Mouse (Mus musculus) intestine, embryonic 15.5 days (tissue): ENCODE measurements around the gene Stx12. TPM values are rescaled to one million over a fixed set of nuclear protein-coding genes. Genes with fewer than 3 reads are reported as not detected.
A peak's percentile ranks its signal among the peaks of the same experiment; 100 is the strongest.
"Not testable (repeated sequence)": the region's sequence is repeated elsewhere in the genome, so short reads cannot be mapped to it uniquely, and the experiment has no call there.

Source experiments
- ATAC-seq: fragments of 200-750 bp; cut with Nextera tagmentation; 2 replicates; pipeline ENCODE4 v1.8.0; 2017; ENCODE audit warnings: moderate TSS enrichment, moderate library complexity
- H3K27ac ChIP-seq: fragments of 300-500 bp; sonication (generic); 2 replicates; pipeline ENCODE4 v1.5.1; 2015; ENCODE audit warnings: mild to moderate bottlenecking, inconsistent platforms
- H3K27me3 ChIP-seq: fragments of 300-500 bp; sonication (generic); replicated peaks from 2 replicates; pipeline ENCODE4 v1.6.1; 2015; ENCODE audit warnings: inconsistent platforms
- H3K36me3 ChIP-seq: fragments of 300-500 bp; sonication (generic); 2 replicates; pipeline ENCODE4 v1.6.1; 2015; ENCODE audit warnings: inconsistent platforms
- H3K4me1 ChIP-seq: fragments of 300-500 bp; sonication (generic); replicated peaks from 2 replicates; pipeline ENCODE4 v1.6.1; 2015; ENCODE audit warnings: inconsistent platforms
- H3K4me2 ChIP-seq: fragments of 300-500 bp; sonication (generic); replicated peaks from 2 replicates; pipeline ENCODE4 v1.6.1; 2015; ENCODE audit warnings: mild to moderate bottlenecking, inconsistent platforms
- H3K4me3 ChIP-seq: fragments of 300-500 bp; sonication (generic); replicated peaks from 2 replicates; pipeline ENCODE4 v1.5.1; 2015; ENCODE audit warnings: inconsistent platforms
- H3K9ac ChIP-seq: fragments of 300-500 bp; sonication (generic); 2 replicates; pipeline ENCODE4 v1.6.1; 2015; ENCODE audit warnings: inconsistent platforms
- H3K9me3 ChIP-seq: fragments of 300-500 bp; sonication (generic); 2 replicates; pipeline ENCODE4 v1.6.1; 2016; ENCODE audit warnings: inconsistent platforms
- WGBS: fragments of 180-500 bp; shearing (Covaris S2); methylation state at CpG from one replicate; pipeline ENCODE4 v1.1.7; 2015; 5-methylcytosine and 5-hydroxymethylcytosine counted together
- polyA plus RNA-seq: library from polyadenylated mRNA; unstranded; fragments of >200 nt; fragmentation: Nextera tagmentation; extraction: Ambion mirVana; gene quantifications from 2 replicates; pipeline ENCODE4 v1.2.1, GENCODE M21; 2015

Stx12 gene
- polyA plus RNA-seq: 54.2 and 57.7 TPM in 2 replicates

- Histone ChIP-seq H3K4me2 (peak within 1 kb of the TSS; percentile 85), H3K4me1 (peaks cover 19% of the 10 kb centered on the region), H3K27ac (peak within 1 kb of the TSS; percentile 81), H3K9ac (peak within 1 kb of the TSS; percentile 84), H3K27me3 (no peaks in the 10 kb centered on the region), H3K36me3 (peaks cover 5% of the 10 kb centered on the region; the same call in 1 of the 2 replicates), H3K4me3 (peak within 1 kb of the TSS; percentile 75), H3K9me3 (no peaks in the 10 kb centered on the region)
- ATAC-seq: peak; percentile 97
- under 1% methylated on average over 72 of the region's 72 CpGs for WGBS
These were observed at the start of gene Stx12 for GRCm38 (mm10) chr4:132884064-132884843. Stx12 (minus strand) TSS chr4:132884509.

- WGBS: 80% methylated on average over 4 of the region's 4 CpGs
- Histone ChIP-seq H3K4me2 (no peak overlapping the region), H3K4me3 (no peak overlapping the region), H3K9ac (no peak overlapping the region), H3K9me3 (no peaks in the 10 kb centered on the region), H3K27me3 (no peaks in the 10 kb centered on the region; the same call in 1 of the 2 replicates), H3K27ac (no peak overlapping the region), H3K4me1 (0 out of 2 replicates have a peak, but pooled peaks cover 5% of the 10 kb centered on the region), H3K36me3 (no peaks in the 10 kb centered on the region)
- ATAC-seq: no peak
These were observed 48.6 kb upstream of the Stx12 start for GRCm38 (mm10) chr4:132932752-132933404.

DNA sequence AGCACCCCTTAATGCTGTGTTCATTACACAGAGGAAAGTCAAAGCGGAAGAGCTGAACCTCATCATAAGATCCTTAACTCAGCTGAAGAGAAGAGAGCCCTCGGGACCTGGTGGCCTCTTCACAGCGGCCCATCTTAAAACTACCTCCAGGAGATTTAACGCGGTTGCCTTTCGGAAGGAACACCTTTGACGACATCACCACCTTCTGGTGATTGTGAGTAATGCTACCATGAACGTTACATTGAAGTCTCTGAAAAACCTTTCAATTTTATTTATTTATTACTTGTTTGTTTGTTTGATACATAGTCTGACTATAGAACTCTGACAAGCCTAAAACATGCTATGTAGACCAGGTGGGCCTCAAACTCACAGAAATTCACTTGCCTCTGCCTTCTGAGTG lies 46.5 kb upstream of the Stx12 start:
- no peaks in the 10 kb centered on the region for H3K9me3 ChIP-seq
- no peak overlapping the region for H3K4me3 ChIP-seq
- WGBS: 9% methylated on average over 8 of the region's 8 CpGs
- 0 out of 2 replicates have a peak, but pooled peaks cover 5% of the 10 kb centered on the region for H3K4me1 ChIP-seq
- no peaks in the 10 kb centered on the region for H3K36me3 ChIP-seq
- ATAC-seq: no peak
- H3K27ac ChIP-seq: no peak overlapping the region
- no peaks in the 10 kb centered on the region; the same call in 1 of the 2 replicates for H3K27me3 ChIP-seq
- H3K9ac ChIP-seq: no peak overlapping the region
- no peak overlapping the region for H3K4me2 ChIP-seq

DNA sequence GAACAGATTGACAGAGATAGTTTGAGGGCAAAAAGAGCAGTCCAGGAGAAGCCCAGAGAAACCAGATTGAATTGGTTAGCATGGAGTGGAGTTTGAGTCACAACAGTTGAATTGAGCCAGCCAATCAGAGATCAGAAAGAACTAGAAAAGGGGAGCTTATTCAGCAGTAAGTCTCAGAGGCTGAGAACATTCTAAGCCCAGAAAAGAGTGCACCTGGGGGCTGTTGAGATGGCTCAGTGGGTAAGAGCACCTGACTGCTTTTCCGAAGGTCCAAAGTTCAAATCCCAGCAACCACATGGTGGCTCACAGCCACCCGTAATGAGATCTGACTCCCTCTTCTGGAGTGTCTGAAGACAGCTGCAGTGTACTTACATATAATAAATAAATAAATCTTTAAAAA lies 42.2 kb upstream of the Stx12 start:
- not testable (repeated sequence) for H3K4me2 ChIP-seq, H3K27ac ChIP-seq, H3K4me3 ChIP-seq, H3K9ac ChIP-seq, ATAC-seq, H3K36me3 ChIP-seq, H3K9me3 ChIP-seq, H3K27me3 ChIP-seq, H3K4me1 ChIP-seq
- WGBS: 64% methylated on average over 2 of the region's 2 CpGs

DNA sequence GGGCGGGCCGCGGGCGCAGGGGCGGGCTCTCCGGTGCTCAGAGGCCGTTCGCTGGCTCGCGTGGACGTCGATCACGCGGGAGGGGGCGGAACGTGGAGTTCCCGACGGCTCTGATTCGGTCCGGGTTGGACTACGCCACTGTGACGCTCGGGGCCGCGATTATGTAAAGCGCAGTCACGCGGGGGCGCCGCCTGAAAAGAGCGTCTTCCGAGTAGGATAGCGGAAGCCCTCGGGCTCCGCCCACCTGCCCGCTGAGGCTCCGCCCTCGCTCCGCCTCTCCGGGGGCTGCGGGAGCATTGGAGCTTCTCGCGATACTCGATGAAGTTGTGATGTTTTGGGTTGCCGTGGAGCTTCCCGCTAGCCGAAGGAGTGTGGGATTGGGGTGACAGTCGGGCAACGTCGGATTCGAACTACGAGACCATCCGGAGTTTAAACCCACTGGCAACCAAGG lies 38.3 kb upstream of the Stx12 start, which contains the start of gene Fam76a:
TSS of gene Fam76a (minus strand) at position 1 of the 451 bp plus-strand sequence.
- H3K27ac ChIP-seq: peak within 1 kb of the TSS; percentile 86
- H3K9me3 ChIP-seq: no peaks in the 10 kb centered on the region
- H3K9ac ChIP-seq: peak within 1 kb of the TSS; percentile 91
- peak within 1 kb of the TSS; percentile 99 for H3K4me3 ChIP-seq
- under 1% methylated on average over 53 of the region's 53 CpGs for WGBS
- peak within 1 kb of the TSS; percentile 84 for H3K4me2 ChIP-seq
- H3K4me1 ChIP-seq: peaks cover 3% of the 10 kb centered on the region; the same call in 1 of the 2 replicates
- peak; percentile 98 for ATAC-seq
- peaks cover 7% of the 10 kb centered on the region; the same call in 1 of the 2 replicates for H3K36me3 ChIP-seq
- H3K27me3 ChIP-seq: no peaks in the 10 kb centered on the region

GRCm38 (mm10) chr4:132922061-132922530 lies 37.8 kb upstream of the Stx12 start:
- ATAC-seq: peak; percentile 69
- Histone ChIP-seq H3K27me3 (no peaks in the 10 kb centered on the region), H3K9ac (peak overlapping the region; percentile 91), H3K4me3 (peak overlapping the region; percentile 99), H3K27ac (peak overlapping the region; percentile 86), H3K9me3 (no peaks in the 10 kb centered on the region), H3K36me3 (peaks cover 7% of the 10 kb centered on the region; the same call in 1 of the 2 replicates), H3K4me1 (peaks cover 3% of the 10 kb centered on the region; the same call in 1 of the 2 replicates), H3K4me2 (peak overlapping the region; percentile 59)
- WGBS: under 1% methylated on average over 50 of the region's 50 CpGs

DNA sequence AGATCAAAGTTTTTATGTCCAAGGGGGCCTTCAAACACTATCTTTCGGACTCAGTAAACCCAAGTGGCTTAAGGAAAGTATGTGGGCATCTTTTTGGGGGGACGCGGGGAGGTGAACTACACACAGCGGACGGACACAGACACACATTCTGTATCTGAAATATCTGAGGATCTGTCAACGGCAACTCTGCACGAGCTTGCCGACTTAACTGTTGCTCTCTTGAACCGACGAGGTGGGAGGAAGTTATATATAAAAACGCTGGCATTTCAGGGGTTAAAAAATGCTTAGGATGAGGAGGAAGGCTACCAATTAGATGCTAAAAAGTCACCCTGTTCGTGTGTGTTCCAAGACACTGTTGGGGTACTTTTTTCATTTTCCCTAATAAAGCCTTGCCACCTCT lies 37.2 kb upstream of the Stx12 start:
- Histone ChIP-seq H3K4me2 (peak overlapping the region; percentile 59), H3K27ac (peak overlapping the region; percentile 86; the same call in 1 of the 2 replicates)

GRCm38 (mm10) chr4:132920171-132920570 lies 35.9 kb upstream of the Stx12 start:
- peaks cover 9% of the 10 kb centered on the region; the same call in 1 of the 2 replicates for H3K36me3 ChIP-seq
- no peak overlapping the region for H3K4me2 ChIP-seq
- no peak overlapping the region for H3K9ac ChIP-seq
- H3K27ac ChIP-seq: no peak overlapping the region
- ATAC-seq: no peak
- WGBS: 84% methylated on average over 4 of the region's 4 CpGs
- H3K27me3 ChIP-seq: no peaks in the 10 kb centered on the region
- H3K4me3 ChIP-seq: no peak overlapping the region
- H3K4me1 ChIP-seq: peaks cover 3% of the 10 kb centered on the region; the same call in 1 of the 2 replicates
- no peaks in the 10 kb centered on the region for H3K9me3 ChIP-seq

More for the DNA sequence above, 37.2 kb upstream of the Stx12 start:
- Histone ChIP-seq H3K36me3 (peaks cover 9% of the 10 kb centered on the region; the same call in 1 of the 2 replicates), H3K9me3 (no peaks in the 10 kb centered on the region), H3K4me1 (peaks cover 3% of the 10 kb centered on the region; the same call in 1 of the 2 replicates), H3K27me3 (no peaks in the 10 kb centered on the region), H3K9ac (peak overlapping the region; percentile 91), H3K4me3 (peak overlapping the region; percentile 99)
- no peak for ATAC-seq
- WGBS: 36% methylated on average over 12 of the region's 12 CpGs

DNA sequence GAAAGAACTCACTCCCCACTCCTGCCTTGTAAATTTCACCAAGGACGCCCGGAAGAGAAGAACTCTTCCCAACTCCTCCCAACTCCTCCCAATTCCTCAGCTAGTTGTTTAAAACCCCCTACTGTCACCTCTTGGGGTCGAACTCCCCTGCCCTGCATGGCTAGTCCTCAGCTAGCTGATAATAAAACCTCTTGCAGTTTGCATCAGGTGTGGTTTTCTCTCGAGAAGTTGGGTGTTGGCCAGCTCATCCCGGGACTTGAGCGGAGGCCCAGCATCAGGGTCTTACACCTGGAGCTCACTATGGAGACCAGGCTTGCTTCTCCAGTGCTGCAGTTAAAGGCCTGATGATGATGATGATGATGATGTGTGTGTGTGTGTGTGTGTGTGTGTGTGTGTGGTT lies 34.2 kb upstream of the Stx12 start:
- not testable (repeated sequence) for H3K4me2 ChIP-seq, H3K27ac ChIP-seq, H3K4me1 ChIP-seq, H3K4me3 ChIP-seq, H3K9me3 ChIP-seq, H3K9ac ChIP-seq, H3K27me3 ChIP-seq, ATAC-seq
- WGBS: 80% methylated on average over 6 of the region's 6 CpGs
- H3K36me3 ChIP-seq: peaks cover 22% of the 10 kb centered on the region; the same call in 1 of the 2 replicates

GRCm38 (mm10) chr4:132912156-132912555 lies 27.8 kb upstream of the Stx12 start:
- Histone ChIP-seq H3K27me3 (no peaks in the 10 kb centered on the region), H3K4me3 (no peak overlapping the region), H3K9me3 (no peaks in the 10 kb centered on the region), H3K4me2 (no peak overlapping the region), H3K4me1 (no peaks in the 10 kb centered on the region), H3K27ac (no peak overlapping the region), H3K9ac (no peak overlapping the region), H3K36me3 (peaks cover 37% of the 10 kb centered on the region)
- ATAC-seq: no peak
- WGBS: 89% methylated on average over 6 of the region's 6 CpGs

DNA sequence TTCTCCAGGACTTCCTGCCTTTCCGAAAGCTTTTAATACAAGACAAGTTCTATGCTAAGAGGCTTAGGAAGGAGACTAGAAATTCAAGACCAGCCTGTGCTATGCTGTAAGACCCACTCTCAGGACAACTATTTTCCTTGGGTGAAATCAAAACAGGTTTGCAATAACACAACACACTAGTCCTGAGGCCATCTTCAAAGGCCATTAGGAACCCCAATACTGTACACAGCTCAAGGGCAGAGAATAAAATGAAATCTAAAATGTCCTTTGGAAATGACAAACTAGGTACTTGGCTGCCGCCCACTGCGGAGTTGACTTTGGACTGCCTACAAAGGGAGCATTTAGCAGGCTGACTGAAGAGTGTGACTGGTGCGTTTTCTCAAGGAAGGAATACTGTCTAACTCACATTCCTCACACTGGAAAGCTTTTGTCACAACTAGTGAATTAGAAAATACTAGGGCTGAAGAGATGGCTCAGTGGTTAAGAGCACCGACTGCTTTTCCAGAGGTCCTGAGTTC lies 21.6 kb upstream of the Stx12 start:
- no peak for ATAC-seq
- Histone ChIP-seq H3K4me1 (peaks cover 2% of the 10 kb centered on the region; the same call in 1 of the 2 replicates), H3K27ac (no peak overlapping the region), H3K9ac (no peak overlapping the region), H3K27me3 (no peaks in the 10 kb centered on the region), H3K9me3 (no peaks in the 10 kb centered on the region), H3K4me2 (no peak overlapping the region), H3K36me3 (peaks cover 31% of the 10 kb centered on the region), H3K4me3 (no peak overlapping the region)
- WGBS: 88% methylated on average over 5 of the region's 5 CpGs
